Mouse (Mus musculus): ENCODE results near the gene Kctd6.

Kctd6 gene

GRCm38 (mm10) chr14:8213803-8214224, at the start of gene Kctd6:
Kctd6 (plus strand) TSS chr14:8214140.
- peak; percentile 96 for DNase-seq (ENCODE audit: low read depth)

GRCm38 (mm10) chr14:8164463-8164862, 49.5 kb upstream of the Kctd6 start:
- DNase-seq (ENCODE audit: low read depth): no peak

DNA sequence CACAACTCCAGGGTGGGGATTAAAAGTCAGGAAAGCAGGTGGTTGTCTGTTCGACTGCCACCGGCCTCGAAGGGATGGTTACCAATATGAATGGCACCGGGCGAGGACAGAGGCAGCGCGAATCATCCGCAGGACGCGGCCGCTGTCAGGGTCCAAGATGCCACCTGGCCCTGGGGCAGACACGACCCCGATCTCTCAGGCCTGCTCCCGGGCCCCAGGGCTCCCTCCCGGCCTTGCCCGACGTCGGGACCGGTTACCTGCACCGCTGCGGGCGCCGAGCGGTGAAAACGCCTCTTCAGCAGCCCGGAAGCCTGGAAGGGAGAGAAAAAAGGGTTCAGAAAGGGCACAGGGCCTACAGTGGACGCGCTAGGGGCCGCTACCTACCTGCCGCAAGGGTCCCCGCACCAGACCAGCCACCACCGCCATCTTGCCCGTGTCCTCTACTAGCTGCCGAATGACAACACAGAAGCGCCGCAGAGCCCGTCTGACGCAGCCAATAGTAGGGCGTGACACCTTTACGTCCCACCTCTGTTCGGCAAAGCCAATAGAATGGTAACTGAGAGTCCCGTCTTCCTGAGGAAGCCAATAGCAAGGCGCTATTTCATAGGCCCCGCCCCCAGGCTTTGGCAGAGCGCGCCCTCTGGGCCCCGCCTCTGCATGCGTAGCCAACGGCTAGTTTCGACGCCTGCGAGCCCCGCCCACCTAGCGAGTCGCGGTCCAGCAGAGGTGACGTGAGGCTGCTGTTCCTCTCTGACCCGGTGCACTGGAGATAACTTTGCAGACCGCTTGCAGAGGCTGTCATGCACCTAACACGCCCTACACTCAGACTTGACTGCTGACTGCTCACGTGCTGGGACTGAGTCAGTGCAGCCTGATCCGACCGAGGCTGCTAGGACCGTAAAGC, 41.2 kb upstream of the Kctd6 start, which contains the start of gene Pdhb:
Gene Pdhb (minus strand): TSS at position 519 of the 904 bp plus-strand sequence.
- peak; percentile 99 for DNase-seq (ENCODE audit: low read depth)

DNA sequence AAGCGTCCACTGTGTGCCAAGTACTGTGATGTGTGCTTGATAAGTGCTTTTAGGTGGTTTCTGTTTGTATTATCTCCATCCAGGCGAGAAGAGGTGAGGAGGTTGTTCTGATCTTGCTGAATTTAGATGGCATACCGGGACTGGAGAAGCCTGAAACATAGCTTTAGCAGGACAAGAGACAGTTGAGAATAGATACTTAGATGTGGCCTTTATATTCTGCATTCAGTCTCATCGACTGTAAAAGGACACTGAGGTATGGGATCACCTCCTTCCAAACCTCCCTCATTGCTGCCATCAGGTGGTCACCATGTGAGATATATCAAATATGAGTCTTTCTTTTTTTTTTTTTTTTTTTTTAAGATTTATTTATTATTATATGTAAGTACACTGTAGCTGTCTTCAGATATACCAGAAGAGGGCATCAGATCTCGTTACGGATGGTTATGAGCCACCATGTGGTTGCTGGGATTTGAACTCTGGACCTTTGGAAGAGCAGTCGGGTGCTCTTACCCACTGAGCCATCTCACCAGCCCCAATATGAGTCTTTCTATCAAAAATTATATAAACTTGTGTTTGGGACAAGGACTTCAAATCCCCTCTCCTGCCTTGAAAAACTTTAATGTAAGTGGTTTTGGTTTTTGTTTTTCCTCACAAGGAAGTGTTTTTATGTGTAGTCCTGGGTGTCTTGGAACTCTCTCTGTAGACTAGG, 40.2 kb upstream of the Kctd6 start:
- DNase-seq (ENCODE audit: low read depth): peak; percentile 83

GRCm38 (mm10) chr14:8174634-8175033, 39.3 kb upstream of the Kctd6 start:
- no peak for DNase-seq (ENCODE audit: low read depth)

DNA sequence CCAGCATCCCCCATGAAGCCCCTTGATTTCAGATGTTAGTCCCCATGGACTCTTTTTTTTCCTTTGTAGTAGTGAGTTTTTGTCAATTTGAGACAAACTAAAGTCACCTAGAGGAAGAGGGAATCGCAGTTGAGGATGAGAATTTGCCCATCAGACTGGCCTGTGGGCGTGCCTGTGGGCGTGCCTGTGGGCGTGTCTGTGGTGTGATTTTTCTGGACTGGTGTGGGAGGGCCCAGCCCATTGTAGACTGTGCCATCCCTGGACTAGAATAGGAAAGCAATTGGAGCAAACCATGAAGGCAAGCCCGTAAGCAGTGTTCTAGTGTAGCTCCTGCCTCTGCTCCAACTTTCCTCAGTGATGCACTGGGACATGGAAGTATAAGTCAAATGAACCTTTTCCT, 37.7 kb upstream of the Kctd6 start:
- DNase-seq (ENCODE audit: low read depth): no peak

GRCm38 (mm10) chr14:8180371-8181035, 33.4 kb upstream of the Kctd6 start:
- DNase-seq (ENCODE audit: low read depth): no peak

DNA sequence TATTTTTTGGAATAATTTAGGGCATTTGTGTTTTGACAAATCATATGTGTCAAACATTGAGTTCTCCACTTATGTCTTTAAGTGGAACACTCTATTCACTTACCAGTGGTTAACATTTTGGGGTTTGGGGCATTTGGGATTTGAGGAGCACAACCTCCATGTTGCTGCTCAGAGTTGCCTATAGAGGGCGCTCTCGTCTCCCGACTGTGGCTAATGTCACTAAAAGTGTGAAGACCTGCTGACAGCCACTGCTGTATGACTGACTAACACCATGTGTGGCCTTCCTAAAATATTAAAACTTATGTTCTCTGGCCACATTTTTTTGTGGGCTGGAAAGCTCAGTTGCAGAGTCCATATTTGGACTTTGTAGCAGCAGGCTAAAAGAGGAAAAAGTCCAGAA, 30.6 kb upstream of the Kctd6 start:
- no peak for DNase-seq (ENCODE audit: low read depth)

DNA sequence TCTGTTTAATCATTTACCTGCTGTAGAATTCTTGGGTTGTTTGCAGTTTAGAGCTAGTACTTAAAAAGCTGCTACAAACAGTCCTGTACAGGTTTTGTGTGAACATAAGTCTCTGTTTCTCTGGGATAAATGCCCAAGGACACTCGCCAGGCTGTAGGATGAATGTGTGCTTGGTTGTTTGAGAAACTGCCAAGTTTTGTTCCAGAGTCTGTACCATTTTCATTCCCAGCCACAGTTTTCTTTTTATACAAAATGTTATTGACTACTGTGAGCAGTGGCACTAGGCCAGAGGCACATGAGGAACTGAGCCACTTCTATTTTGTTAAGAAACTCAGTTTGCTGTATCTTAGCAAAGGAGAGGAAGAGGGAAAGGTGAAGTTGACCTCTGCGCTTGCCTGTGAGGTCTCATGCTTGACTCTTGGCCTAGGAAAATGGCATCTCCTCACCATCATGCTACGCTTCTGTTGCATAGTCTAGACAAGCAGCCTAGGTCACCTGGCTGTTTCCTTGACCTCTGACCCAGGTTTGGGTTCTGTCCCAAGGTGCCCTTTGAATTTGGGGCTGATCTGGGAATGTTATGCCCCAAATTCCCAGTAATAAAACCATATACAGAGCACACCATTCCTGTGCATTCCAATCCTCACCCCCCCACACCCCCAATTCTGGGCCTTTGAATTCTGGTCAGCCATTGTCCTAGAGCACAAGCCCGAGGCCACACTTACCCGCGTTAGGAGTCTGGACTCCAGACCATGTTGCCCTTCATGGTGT, 27.5 kb upstream of the Kctd6 start:
- DNase-seq (ENCODE audit: low read depth): no peak

- DNase-seq (ENCODE audit: low read depth): no peak
Measured at GRCm38 (mm10) chr14:8190556-8190955, 23.4 kb upstream of the Kctd6 start.

- DNase-seq (ENCODE audit: low read depth): no peak
Measured at GRCm38 (mm10) chr14:8191331-8191965, 22.5 kb upstream of the Kctd6 start.

GRCm38 (mm10) chr14:8192727-8193126, 21.2 kb upstream of the Kctd6 start:
- DNase-seq (ENCODE audit: low read depth): no peak

DNA sequence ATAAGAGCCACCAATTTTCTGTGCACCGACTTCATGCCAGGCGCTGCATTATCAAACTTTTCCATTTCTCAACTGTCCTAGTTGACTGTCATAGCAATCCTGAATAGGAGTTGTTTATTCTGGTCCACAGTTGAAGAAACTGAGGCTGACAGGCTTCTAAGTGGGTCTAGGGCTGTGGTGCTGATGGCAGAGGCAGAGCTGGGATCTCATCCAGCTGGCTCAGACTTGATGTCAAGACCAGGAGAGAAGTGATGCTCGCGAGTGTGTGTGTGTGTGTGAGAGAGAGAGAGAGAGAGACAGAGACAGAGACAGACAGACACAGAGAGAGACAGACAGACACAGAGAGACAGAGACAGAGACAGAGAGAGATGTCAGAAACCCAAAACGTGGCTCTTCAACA, 13.2 kb upstream of the Kctd6 start:
- DNase-seq (ENCODE audit: low read depth): no peak

DNA sequence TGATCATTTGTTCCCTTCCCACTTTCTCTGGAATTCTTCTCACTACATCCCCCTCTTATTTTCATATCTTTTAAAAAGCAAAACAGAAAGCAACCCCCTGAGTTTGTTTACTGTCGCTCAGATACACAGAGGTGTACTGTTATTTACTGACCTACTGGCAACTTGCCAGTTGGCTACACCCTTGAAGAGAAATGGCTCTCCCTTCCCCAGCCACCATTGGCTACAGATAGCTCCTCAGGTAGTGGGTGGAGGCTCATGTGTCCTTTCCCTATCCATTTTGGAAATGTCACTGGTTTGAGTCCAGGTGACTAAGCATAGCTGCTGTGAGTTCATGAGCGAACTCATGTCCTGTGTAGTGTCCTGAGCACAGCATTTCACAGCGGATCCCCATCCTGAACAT, 12.2 kb upstream of the Kctd6 start:
- DNase-seq (ENCODE audit: low read depth): no peak

DNA sequence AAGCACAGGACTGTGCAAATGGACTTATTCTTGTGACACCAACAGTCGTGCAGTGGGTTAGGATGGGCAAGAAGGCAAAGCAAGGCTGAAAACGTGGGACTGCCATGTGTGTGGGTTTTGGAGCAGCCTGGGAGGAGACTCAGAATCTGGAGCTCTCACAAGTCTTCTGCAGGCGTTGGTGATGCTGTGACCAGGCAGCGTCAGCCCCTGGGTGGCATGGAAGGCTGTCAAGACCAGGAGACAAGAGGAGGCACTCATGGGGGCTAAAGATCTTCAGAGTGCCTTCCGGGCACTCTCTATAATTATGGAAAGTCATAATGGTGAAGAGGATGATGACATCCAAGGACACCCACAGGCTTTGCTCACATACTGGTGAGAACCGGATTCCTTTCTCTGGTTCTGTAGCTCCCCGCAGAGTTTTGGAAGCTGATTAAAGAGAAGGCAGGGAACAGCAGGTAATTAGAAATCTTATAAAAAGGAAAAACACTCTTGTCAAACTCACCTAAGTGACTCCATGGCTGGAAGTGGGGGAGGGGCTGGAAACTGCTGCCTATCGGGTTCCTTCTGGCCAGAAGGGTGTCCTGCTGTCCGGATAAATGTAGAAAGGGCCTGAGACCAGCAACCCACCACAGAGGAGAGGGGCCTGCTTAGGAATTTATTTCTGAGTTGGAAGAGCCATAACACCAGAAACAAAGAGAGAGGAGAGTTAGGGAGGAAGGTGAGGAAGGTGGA, 7.6 kb upstream of the Kctd6 start:
- DNase-seq (ENCODE audit: low read depth): no peak

DNA sequence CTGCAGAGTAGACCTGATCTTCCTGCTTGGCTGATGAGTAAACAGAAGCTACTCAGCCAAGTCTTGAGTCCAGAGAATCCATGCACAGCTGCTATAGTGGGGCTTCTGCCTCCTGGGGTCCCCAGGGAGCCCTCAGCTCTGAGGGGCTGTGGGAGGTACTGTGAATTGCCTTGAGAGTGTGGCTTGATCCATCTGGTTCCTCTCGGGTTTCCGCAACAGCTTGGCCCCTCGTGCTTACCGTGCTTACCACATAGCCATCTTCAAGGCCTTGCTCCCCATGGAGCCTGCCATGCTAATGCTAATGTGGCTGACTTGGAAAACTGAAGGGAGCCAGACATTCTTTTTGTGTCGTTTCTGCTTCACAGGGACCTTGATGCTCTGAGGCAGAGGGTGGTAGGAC, 6.8 kb upstream of the Kctd6 start:
- no peak for DNase-seq (ENCODE audit: low read depth)

DNA sequence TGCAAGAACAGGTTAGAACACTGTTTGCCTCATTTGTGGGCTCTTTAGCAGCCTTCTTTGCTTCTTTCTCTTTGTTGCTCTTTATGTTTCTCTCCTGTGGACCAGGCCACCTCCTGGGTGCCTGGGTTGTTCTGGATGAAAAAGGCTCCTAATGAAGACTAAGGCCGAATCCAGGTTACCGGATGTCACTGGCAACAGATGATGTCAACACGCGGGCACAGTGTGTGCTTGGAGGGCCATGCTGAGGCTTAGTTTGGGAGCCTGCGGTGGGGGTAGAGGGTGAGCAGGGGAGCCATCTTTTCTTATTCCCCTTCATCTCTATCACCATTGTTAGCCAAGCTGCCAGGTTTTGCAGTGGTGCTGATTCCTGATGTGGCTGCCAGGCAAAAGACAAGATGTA, 6.4 kb upstream of the Kctd6 start:
- no peak for DNase-seq (ENCODE audit: low read depth)

DNA sequence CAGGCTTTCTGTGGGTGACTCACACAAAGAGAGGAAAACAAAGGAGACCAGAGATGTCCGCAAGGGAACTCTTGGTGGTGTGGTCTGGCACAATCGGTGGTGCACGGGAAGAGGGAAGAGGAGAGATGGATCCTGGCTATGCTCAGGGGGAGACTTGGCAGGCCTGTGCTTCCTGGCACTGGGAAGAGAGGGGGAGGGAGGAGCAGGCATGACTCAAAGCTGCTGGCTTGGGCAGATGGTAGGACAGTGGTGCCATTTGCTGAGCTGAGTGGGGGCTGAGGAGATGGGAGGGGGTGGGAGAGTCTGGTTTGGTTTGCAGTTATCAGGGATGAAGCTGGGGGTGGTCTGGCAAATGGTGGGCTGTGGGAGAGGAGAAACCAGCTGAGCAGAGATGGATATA, 5.1 kb upstream of the Kctd6 start:
- no peak for DNase-seq (ENCODE audit: low read depth)

DNA sequence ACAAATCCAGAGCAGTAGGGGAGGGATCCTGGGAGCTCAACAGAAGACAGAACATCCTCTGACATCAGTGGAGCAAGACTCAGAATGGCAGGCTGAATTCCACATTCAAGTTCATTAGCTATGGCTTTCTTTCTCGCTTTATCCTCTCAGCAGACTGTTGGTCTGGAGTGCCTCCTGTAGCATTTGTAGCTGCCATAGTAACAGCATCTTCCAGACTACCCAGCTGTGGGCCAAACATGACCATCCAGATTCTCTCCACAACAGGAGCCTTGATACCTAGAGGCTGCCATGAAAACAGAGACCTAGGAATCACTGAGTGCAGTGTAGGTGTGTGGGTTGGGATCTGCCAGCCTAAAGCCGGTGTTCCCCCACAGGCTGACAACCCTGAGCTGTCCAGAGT, 4.0 kb upstream of the Kctd6 start:
- DNase-seq (ENCODE audit: low read depth): no peak

DNA sequence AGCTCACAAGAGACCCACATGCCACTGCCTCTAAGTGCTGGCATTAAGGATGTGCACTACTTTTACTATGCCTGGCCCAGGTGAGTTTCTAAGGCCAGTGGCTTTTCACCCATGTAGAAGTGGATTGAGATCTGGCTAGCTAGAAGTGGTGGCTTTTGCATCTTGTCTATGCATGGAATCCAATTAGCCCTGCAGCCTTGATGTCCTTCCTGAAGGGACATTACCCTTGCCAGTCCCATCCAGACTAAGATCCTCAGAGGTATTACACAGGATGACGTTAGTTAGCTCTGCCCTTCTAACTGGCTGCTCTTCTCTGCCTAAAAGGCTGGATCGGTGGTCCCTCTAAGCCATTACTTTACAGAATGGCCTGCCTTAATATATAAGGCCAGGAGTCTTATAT, 944 bp upstream of the Kctd6 start:
- peak; percentile 19 for DNase-seq (ENCODE audit: low read depth)
